Mouse (Mus musculus) ES-E14 (cell line): ENCODE measurements at regions not wholly inside any gene's neighbourhood (a gene's known extent, or its start where the extent isn't known, plus 50 kb on each side); places are given as distances from the start of the nearest gene placed in this dataset.

ENCODE experiments used
- DNase-seq: peaks from one replicate; pipeline ENCODE4 v3.0.0-alpha.2; 2013; ENCODE audit warnings: low read depth, low spot score
- H3K27ac ChIP-seq: 2 replicates; pipeline ENCODE4 v1.5.1; 2012; ENCODE audit warnings: low read depth, mild to moderate bottlenecking, low read length, moderate library complexity, mixed read lengths; ENCODE audit not compliant: poor library complexity, insufficient read depth, severe bottlenecking
- H3K36me3 ChIP-seq: 2 replicates; pipeline ENCODE4 v1.6.1; 2012; ENCODE audit warnings: mild to moderate bottlenecking, low read length, moderate library complexity, mixed read lengths; ENCODE audit not compliant: control insufficient read depth, poor library complexity, insufficient read depth, severe bottlenecking
- H3K4me1 ChIP-seq, 2 experiments: fragments of 150-350 bp in 1 of 2; sonication (generic) in 1 of 2; 2 replicates each; pipeline ENCODE4 v1.6.1; 2012; ENCODE audit warnings: low read length in 2 of 2, mild to moderate bottlenecking in 1 of 2, mixed read lengths in 1 of 2; ENCODE audit not compliant: control insufficient read depth in 2 of 2, insufficient read depth in 2 of 2, poor library complexity in 1 of 2
- H3K4me3 ChIP-seq, 2 experiments: fragments of 150-350 bp in 1 of 2; sonication (generic) in 1 of 2; 2 replicates each; pipeline ENCODE4 v1.5.1; 2012; ENCODE audit warnings: low read length in 2 of 2, low read depth in 1 of 2, mild to moderate bottlenecking in 1 of 2, mixed read lengths in 1 of 2; ENCODE audit not compliant: insufficient read depth in 1 of 2, poor library complexity in 1 of 2, severe bottlenecking in 1 of 2
- H3K9ac ChIP-seq: 2 replicates; pipeline ENCODE4 v1.6.1; 2012; ENCODE audit warnings: low read depth, mild to moderate bottlenecking, low read length, mixed read lengths; ENCODE audit not compliant: poor library complexity, insufficient read depth, severe bottlenecking
- H3K9me3 ChIP-seq: fragments of 150-350 bp; sonication (generic); 2 replicates; pipeline ENCODE4 v1.6.1; 2012; ENCODE audit warnings: low read depth, mild to moderate bottlenecking, low read length; ENCODE audit not compliant: control insufficient read depth, insufficient read depth
- CHD2 ChIP-seq: IDR thresholded peaks from 2 replicates; pipeline ENCODE4 v1.6.1; 2014; ENCODE audit warnings: mild to moderate bottlenecking, low read depth, low read length, inconsistent platforms
- HCFC1 ChIP-seq: IDR thresholded peaks from 2 replicates; pipeline ENCODE4 v1.6.1; 2012; ENCODE audit warnings: low read length, inconsistent platforms, borderline replicate concordance; ENCODE audit not compliant: insufficient read depth
- MAFK ChIP-seq: IDR thresholded peaks from 2 replicates; pipeline ENCODE4 v1.6.1; 2014; ENCODE audit warnings: mild to moderate bottlenecking, low read depth, low read length, inconsistent platforms; ENCODE audit not compliant: insufficient read depth
- ZC3H11A ChIP-seq: IDR thresholded peaks from 2 replicates; pipeline ENCODE4 v1.6.1; 2012; ENCODE audit warnings: low read depth, mild to moderate bottlenecking, inconsistent platforms, low read length, borderline replicate concordance
- ZNF384 ChIP-seq: IDR thresholded peaks from 2 replicates; pipeline ENCODE4 v1.6.1; 2012; ENCODE audit warnings: low read depth, low read length, inconsistent platforms
- in situ Hi-C, 2 experiments: fragments of 600-800 bp; cut with MboI; formaldehyde crosslinking; loops; one replicate each; pipeline ENCODE4 v1.15.1; 2025; ENCODE audit warnings: low sequenced_read_pairs in 2 of 2, inconsistent platforms in 1 of 2; ENCODE audit not compliant: unreplicated experiment in 2 of 2

DNA sequence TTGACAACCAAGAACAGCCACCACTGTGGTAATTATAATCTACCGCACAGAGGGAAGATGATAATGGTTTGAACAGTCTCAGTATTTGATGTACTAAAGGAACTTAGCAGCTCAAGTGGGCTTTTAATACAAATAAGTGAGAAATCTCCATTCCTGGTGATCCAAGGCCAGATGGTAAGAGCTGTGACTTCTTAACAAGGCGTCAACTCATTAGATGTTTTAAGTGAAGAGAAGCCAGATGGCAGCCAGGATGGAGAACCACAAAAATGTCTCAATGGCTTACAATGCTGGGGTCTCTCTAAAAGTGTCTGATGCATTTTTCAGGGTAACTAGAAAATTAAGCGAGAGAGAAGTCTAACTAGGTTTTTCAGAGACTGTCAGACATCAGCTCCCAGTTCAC, 96.3 kb upstream of the Zfhx3 start:
- no peak for DNase-seq
- Histone ChIP-seq H3K4me3 (no peak overlapping the region), H3K9ac (no peak overlapping the region), H3K4me1 (no peaks in the 10 kb centered on the region), H3K36me3 (no peaks in the 10 kb centered on the region), H3K9me3 (no peaks in the 10 kb centered on the region), H3K27ac (no peak overlapping the region)
- in situ Hi-C loops: no loop called here
- TF ChIP-seq HCFC1 (no peak), CHD2 (no peak), MAFK (no peak), ZNF384 (no peak), ZC3H11A (no peak)

- H3K9me3 ChIP-seq: no peaks in the 10 kb centered on the region
- no peak for TF ChIP-seq MAFK
- TF ChIP-seq CHD2: no peak
- no peak for TF ChIP-seq ZC3H11A
- TF ChIP-seq ZNF384: no peak
- TF ChIP-seq HCFC1: no peak
- no peak for DNase-seq
- no peaks in the 10 kb centered on the region for H3K4me1 ChIP-seq
- H3K4me3 ChIP-seq: no peak overlapping the region
- H3K27ac ChIP-seq: no peak overlapping the region
- no peaks in the 10 kb centered on the region for H3K36me3 ChIP-seq
- in situ Hi-C loops: no loop called here
- no peak overlapping the region for H3K9ac ChIP-seq
Observed at GRCm38 (mm10) chr8:107851236-107852043, 91.0 kb upstream of the Zfhx3 start.

- no peak for DNase-seq
- Histone ChIP-seq H3K4me1 (peaks cover 3 to 14% of the 10 kb centered on the region in 2 experiments), H3K27ac (peak overlapping the region; percentile 47; the same call in 1 of the 2 replicates)
Observed at GRCm38 (mm10) chr8:107859770-107860169, 82.7 kb upstream of the Zfhx3 start.

GRCm38 (mm10) chr8:107860251-107860650, 82.2 kb upstream of the Zfhx3 start:
- Histone ChIP-seq H3K36me3 (no peaks in the 10 kb centered on the region), H3K9ac (no peak overlapping the region), H3K4me3 (no peak overlapping the region), H3K4me1 (peaks cover 3 to 14% of the 10 kb centered on the region in 2 experiments), H3K27ac (peak overlapping the region; percentile 47; the same call in 1 of the 2 replicates), H3K9me3 (no peaks in the 10 kb centered on the region)
- in situ Hi-C loops: no loop called here
- no peak for DNase-seq
- TF ChIP-seq HCFC1: no peak
- TF ChIP-seq ZNF384: peak; percentile 80
- TF ChIP-seq CHD2: no peak
- 0 out of 2 replicates have a peak, but pooled peaks have one; percentile 30 for TF ChIP-seq MAFK

More at GRCm38 (mm10) chr8:107859770-107860169, 82.7 kb upstream of the Zfhx3 start:
- H3K9ac ChIP-seq: no peak overlapping the region
- H3K4me3 ChIP-seq: no peak overlapping the region
- H3K9me3 ChIP-seq: no peaks in the 10 kb centered on the region
- in situ Hi-C loops: no loop called here
- H3K36me3 ChIP-seq: no peaks in the 10 kb centered on the region
- TF ChIP-seq ZC3H11A: no peak
- TF ChIP-seq HCFC1: no peak
- no peak for TF ChIP-seq ZNF384
- TF ChIP-seq MAFK: no peak
- TF ChIP-seq CHD2: no peak
